Mouse (Mus musculus): ENCODE measurements around the gene Gm7945.
"Not testable (repeated sequence)": the region's sequence is repeated elsewhere in the genome, so short reads cannot be mapped to it uniquely, and the experiment has no call there.

Gene Gm7945

DNA sequence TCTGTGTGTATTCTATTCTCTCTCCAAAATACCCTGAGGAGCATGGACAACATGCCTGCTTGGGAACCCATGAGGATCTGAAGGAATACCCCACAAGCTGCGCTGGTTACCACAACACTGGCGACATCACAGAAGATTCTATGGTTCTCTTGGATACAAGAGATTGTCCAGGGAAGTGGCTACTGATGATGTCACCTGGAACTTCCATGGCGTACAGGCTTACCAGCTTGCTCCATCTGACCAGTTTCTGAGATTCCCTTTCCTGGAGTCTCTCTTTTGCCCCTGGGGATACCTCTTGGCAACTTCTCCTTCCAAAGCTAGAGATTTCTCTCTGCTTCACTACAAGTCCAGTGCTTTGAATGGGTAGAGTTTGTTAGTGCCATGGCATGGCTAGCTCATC lies at the start of gene Gm7945:
Gene Gm7945 (minus strand): TSS at position 101 of the 400 bp plus-strand sequence.
- DNase-seq, result not testable (repeated sequence)

DNA sequence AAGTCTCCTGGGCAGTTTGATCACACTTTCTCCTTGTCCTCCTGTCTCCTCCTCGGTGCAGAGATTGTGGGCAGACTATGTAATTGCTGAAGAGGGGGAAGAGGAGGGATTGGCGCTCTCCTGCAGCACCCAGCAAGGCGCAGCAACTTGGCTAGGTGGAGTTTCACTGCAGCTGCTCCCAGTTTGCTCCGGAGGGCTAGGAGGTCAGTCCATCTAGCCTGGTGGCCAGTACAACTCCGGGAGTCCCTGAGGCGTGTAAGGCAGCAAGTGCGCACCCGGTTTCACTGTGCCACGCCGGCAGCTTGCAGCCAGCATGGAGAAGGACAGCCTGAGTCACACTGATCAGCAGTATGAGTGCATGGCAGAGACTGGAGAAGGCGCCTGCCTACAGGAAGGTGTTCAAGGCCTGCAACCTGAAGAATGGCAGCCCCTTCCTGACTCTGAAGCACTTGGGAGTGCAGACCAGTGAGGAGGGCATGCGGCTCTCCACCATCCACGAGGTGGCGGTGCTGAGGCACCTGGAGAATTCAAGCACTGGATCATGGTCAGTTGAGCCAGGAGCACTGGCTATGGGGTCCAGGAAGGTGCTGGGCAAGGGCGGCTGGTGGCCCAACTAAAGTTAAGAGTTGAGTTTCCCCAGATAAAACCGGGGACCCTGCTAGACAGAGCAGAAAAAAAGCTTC lies 39.4 kb upstream of the Gm7945 start:
- DNase-seq, result not testable (repeated sequence)

GRCm38 (mm10) chr14:41424694-41425093 lies 38.5 kb upstream of the Gm7945 start:
- not testable (repeated sequence) for DNase-seq

DNA sequence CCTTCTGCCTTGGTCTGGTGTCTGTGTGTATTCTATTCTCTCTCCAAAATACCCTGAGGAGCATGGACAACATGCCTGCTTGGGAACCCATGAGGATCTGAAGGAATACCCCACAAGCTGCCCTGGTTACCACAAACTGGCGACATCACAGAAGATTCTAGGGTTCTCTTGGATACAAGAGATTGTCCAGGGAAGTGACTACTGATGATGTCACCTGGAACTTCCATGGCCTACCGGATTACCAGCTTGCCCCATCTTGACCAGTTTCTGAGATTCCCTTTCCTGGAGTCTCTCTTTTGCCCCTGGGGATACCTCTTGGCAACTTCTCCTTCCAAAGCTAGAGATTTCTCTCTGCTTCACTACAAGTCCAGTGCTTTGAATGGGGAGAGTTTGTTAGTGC lies 22.0 kb upstream of the Gm7945 start, which contains the start of gene Gm6482:
Gene Gm6482 (minus strand): TSS at position 101 of the 400 bp plus-strand sequence.
- DNase-seq, result not testable (repeated sequence)

DNA sequence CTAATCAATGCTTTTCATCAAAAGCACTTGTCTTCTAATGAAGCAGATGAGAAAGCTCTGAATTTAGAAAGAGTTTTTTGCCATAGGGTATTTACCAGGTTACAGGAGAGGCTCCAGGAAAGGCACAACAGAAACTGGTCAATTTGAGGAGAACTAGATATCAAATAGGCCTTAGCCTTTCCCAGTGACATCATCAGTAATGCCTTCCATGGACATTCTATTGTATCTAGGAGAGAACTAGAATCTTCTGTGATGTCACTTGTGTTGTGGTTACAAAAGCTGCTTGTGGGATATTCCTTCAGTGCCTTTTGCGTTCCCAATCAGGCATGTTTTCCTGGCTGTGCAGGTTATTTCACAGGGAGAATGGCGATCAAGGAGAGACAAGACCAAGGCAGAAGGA lies 37.9 kb downstream of the Gm7945 start, which contains the start of gene Gm5798:
Gene Gm5798 (plus strand): TSS at position 301 of the 400 bp plus-strand sequence.
- DNase-seq, result not testable (repeated sequence)
